Mouse (Mus musculus): ENCODE data around the gene Vgll4. TPM values are rescaled to one million over a fixed set of nuclear protein-coding genes. Genes with fewer than 3 reads are reported as not detected.

Gene Vgll4
- polyA plus RNA-seq, 1 experiment from 2014 or later: 76.8 TPM

DNA sequence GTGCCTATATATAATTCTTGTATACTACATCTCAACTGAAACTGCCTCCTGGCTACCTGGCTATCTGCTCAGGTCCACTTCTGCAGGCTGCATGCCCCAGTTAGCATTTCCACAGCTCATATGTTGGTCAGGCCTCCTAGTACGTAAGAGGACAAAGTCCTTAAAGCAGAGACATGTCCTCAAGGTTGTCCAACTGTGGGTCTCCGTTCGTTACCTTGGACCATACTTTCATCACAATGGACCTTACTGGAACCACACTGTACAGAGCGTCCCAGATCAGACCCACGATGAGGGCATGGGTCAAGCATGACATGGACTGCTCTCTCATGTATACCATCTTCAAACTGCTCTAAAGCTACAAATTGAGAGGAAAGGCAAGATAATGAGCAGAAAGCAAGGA, 16.2 kb downstream of the Vgll4 start:
- no peaks in the 10 kb centered on the region for H3K9me3 ChIP-seq
- H3K36me3 ChIP-seq: no peaks in the 10 kb centered on the region
- H3K4me3 ChIP-seq: no peak overlapping the region
- H3K4me1 ChIP-seq: no peaks in the 10 kb centered on the region
- H3K27me3 ChIP-seq (ENCODE audit: insufficient read depth, poor library complexity, severe bottlenecking): peaks cover 6% of the 10 kb centered on the region
- no peak for DNase-seq (ENCODE audit: low spot score)
- 89% methylated on average over 5 of the region's 5 CpGs for WGBS
- H3K27ac ChIP-seq: no peak overlapping the region

- no peak for DNase-seq (ENCODE audit: low spot score)
- Histone ChIP-seq H3K4me1 (no peaks in the 10 kb centered on the region), H3K4me3 (no peak overlapping the region), H3K27ac (no peak overlapping the region), H3K27me3 (ENCODE audit: insufficient read depth, poor library complexity, severe bottlenecking) (peaks cover 1% of the 10 kb centered on the region; the same call in 1 of the 2 replicates), H3K9me3 (no peaks in the 10 kb centered on the region), H3K36me3 (no peaks in the 10 kb centered on the region)
- 78% methylated on average over 5 of the region's 5 CpGs for WGBS
Measured at GRCm38 (mm10) chr6:114952356-114952755, 17.4 kb downstream of the Vgll4 start.

GRCm38 (mm10) chr6:114944456-114945438, 25.0 kb downstream of the Vgll4 start:
- Histone ChIP-seq H3K4me3 (no peak overlapping the region), H3K4me1 (no peaks in the 10 kb centered on the region), H3K36me3 (no peaks in the 10 kb centered on the region), H3K9me3 (no peaks in the 10 kb centered on the region), H3K27me3 (ENCODE audit: insufficient read depth, poor library complexity, severe bottlenecking) (no peaks in the 10 kb centered on the region), H3K27ac (no peak overlapping the region)
- 82% methylated on average over 14 of the region's 14 CpGs for WGBS
- no peak for DNase-seq (ENCODE audit: low spot score)

DNA sequence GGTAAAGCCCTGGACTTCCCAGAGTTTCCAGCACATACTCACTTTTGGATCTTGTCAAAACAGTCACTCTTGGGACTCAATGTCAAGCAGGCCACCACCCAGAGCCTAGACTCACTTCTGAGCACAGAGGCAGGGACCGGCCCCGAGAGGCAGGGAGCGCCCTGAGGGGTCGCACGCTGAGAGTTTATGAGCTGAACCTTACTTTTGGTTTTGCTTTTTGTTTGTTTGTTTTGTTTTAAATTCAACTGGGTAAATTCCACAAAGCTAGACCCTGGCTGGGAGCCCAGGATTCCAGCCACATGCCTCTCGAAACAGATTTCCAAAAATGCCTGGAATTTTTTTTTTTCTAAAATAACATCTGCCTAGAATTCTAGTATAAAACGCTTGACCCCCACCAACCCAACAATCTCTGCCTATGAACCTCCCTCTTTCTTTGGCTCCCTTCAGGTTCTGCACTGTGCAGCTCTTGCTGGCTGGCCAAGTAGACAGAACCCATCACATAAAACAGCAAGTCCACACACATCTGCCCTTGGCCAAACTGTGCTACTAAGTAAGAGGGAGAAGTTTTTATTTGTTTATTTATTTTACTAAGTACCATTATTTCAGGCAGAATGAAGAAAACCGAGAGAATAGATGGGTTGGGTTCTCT, 28.5 kb downstream of the Vgll4 start:
- no peak overlapping the region for H3K4me3 ChIP-seq
- 65% methylated on average over 8 of the region's 8 CpGs for WGBS
- no peak for DNase-seq (ENCODE audit: low spot score)
- no peaks in the 10 kb centered on the region for H3K4me1 ChIP-seq
- no peaks in the 10 kb centered on the region for H3K27me3 ChIP-seq (ENCODE audit: insufficient read depth, poor library complexity, severe bottlenecking)
- no peaks in the 10 kb centered on the region for H3K9me3 ChIP-seq
- no peak overlapping the region for H3K27ac ChIP-seq
- no peaks in the 10 kb centered on the region for H3K36me3 ChIP-seq

GRCm38 (mm10) chr6:114939666-114940065, 30.1 kb downstream of the Vgll4 start:
- H3K27me3 ChIP-seq (ENCODE audit: insufficient read depth, poor library complexity, severe bottlenecking): no peaks in the 10 kb centered on the region
- 84% methylated on average over 2 of the region's 2 CpGs for WGBS
- H3K36me3 ChIP-seq: no peaks in the 10 kb centered on the region
- no peak overlapping the region for H3K4me3 ChIP-seq
- H3K9me3 ChIP-seq: no peaks in the 10 kb centered on the region
- H3K27ac ChIP-seq: no peak overlapping the region
- no peaks in the 10 kb centered on the region for H3K4me1 ChIP-seq
- no peak for DNase-seq (ENCODE audit: low spot score)

- Histone ChIP-seq H3K36me3 (no peaks in the 10 kb centered on the region), H3K27me3 (ENCODE audit: insufficient read depth, poor library complexity, severe bottlenecking) (0 out of 2 replicates have a peak, but pooled peaks cover 3% of the 10 kb centered on the region), H3K27ac (no peak overlapping the region), H3K4me3 (no peak overlapping the region), H3K9me3 (no peaks in the 10 kb centered on the region), H3K4me1 (0 out of 2 replicates have a peak, but pooled peaks cover 3% of the 10 kb centered on the region)
- no peak for DNase-seq (ENCODE audit: low spot score)
- WGBS: 66% methylated on average over 5 of the region's 5 CpGs
Measured at GRCm38 (mm10) chr6:114936941-114937313, 32.9 kb downstream of the Vgll4 start.

GRCm38 (mm10) chr6:114936297-114936940, 33.4 kb downstream of the Vgll4 start:
- 79% methylated on average over 19 of the region's 19 CpGs for WGBS
- DNase-seq (ENCODE audit: low spot score): no peak
- H3K27me3 ChIP-seq (ENCODE audit: insufficient read depth, poor library complexity, severe bottlenecking): 0 out of 2 replicates have a peak, but pooled peaks cover 3% of the 10 kb centered on the region
- peaks cover 7% of the 10 kb centered on the region; the same call in 1 of the 2 replicates for H3K4me1 ChIP-seq
- no peaks in the 10 kb centered on the region for H3K36me3 ChIP-seq
- no peak overlapping the region for H3K27ac ChIP-seq
- H3K9me3 ChIP-seq: no peaks in the 10 kb centered on the region
- H3K4me3 ChIP-seq: no peak overlapping the region

GRCm38 (mm10) chr6:114935362-114935761, 34.4 kb downstream of the Vgll4 start:
- Histone ChIP-seq H3K4me3 (no peak overlapping the region), H3K9me3 (no peaks in the 10 kb centered on the region), H3K27ac (no peak overlapping the region), H3K27me3 (ENCODE audit: insufficient read depth, poor library complexity, severe bottlenecking) (0 out of 2 replicates have a peak, but pooled peaks cover 3% of the 10 kb centered on the region), H3K4me1 (peaks cover 18% of the 10 kb centered on the region; the same call in 1 of the 2 replicates), H3K36me3 (no peaks in the 10 kb centered on the region)
- DNase-seq (ENCODE audit: low spot score): no peak
- WGBS: 88% methylated on average over 3 of the region's 3 CpGs

- no peak for DNase-seq (ENCODE audit: low spot score)
- 81% methylated on average over 11 of the region's 11 CpGs for WGBS
- no peak overlapping the region for H3K4me3 ChIP-seq
- H3K27ac ChIP-seq: no peak overlapping the region
- no peaks in the 10 kb centered on the region for H3K9me3 ChIP-seq
- H3K36me3 ChIP-seq: no peaks in the 10 kb centered on the region
- peaks cover 26% of the 10 kb centered on the region; the same call in 1 of the 2 replicates for H3K4me1 ChIP-seq
- H3K27me3 ChIP-seq (ENCODE audit: insufficient read depth, poor library complexity, severe bottlenecking): 0 out of 2 replicates have a peak, but pooled peaks cover 3% of the 10 kb centered on the region
Measured at GRCm38 (mm10) chr6:114934045-114934444, 35.7 kb downstream of the Vgll4 start.

- H3K9me3 ChIP-seq: no peaks in the 10 kb centered on the region
- H3K27ac ChIP-seq: no peak overlapping the region
- no peak overlapping the region for H3K4me3 ChIP-seq
- WGBS: 83% methylated on average over 3 of the region's 3 CpGs
- no peaks in the 10 kb centered on the region for H3K36me3 ChIP-seq
- peaks cover 32% of the 10 kb centered on the region; the same call in 1 of the 2 replicates for H3K4me1 ChIP-seq
- no peak for DNase-seq (ENCODE audit: low spot score)
- H3K27me3 ChIP-seq (ENCODE audit: insufficient read depth, poor library complexity, severe bottlenecking): 0 out of 2 replicates have a peak, but pooled peaks cover 3% of the 10 kb centered on the region
Measured at GRCm38 (mm10) chr6:114932991-114933392, 36.8 kb downstream of the Vgll4 start.

GRCm38 (mm10) chr6:114932116-114932500, 37.7 kb downstream of the Vgll4 start:
- H3K27ac ChIP-seq: no peak overlapping the region
- H3K4me1 ChIP-seq: peaks cover 32% of the 10 kb centered on the region; the same call in 1 of the 2 replicates
- 81% methylated on average over 5 of the region's 5 CpGs for WGBS
- H3K36me3 ChIP-seq: no peaks in the 10 kb centered on the region
- H3K9me3 ChIP-seq: 0 out of 2 replicates have a peak, but pooled peaks cover under 1% of the 10 kb centered on the region
- no peak for DNase-seq (ENCODE audit: low spot score)
- H3K27me3 ChIP-seq (ENCODE audit: insufficient read depth, poor library complexity, severe bottlenecking): 0 out of 2 replicates have a peak, but pooled peaks cover 3% of the 10 kb centered on the region
- no peak overlapping the region for H3K4me3 ChIP-seq

DNA sequence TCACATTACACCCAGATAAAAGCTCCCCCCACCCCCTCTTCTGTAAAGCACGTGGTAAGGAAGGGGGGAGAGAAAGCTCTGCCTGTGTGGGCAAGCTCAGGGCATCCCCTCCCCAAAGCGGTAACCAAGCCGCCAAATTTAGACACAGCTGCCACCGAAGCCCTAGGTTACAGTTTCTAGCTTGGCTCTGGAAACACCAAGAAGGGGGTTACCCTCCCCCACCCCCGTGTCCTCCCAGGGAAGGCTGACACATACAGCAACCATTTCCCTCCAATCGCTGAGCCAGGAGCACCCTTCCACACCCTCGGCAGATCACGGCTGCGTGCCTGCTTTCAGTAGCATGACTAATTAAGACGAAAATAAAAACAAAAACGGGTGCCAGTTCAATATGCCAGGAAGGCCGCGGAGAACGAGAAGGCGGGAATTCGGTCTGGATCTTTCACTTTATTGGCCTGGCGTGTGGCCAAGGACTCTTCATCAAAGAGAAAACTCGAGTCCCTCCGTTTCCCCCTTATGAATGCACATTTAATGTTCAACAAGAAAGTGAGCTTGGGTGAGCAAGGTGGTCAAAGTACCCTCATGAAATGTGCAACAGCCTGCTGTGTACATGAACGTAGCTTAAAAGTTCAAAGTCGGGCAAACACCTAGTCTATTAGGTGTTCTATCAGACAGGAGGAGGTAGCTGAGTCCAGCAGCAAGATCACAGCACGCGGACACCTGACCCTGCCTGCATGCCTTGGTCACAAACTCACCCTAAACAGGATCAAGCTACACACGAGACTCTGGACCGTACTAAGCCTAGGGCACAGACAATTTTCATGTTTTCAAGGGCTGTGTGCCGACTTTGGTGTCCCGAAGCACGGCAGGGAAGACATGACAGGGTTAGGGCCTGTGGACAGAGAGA, 38.3 kb downstream of the Vgll4 start:
- Histone ChIP-seq H3K4me1 (peaks cover 32% of the 10 kb centered on the region; the same call in 1 of the 2 replicates), H3K27me3 (ENCODE audit: insufficient read depth, poor library complexity, severe bottlenecking) (0 out of 2 replicates have a peak, but pooled peaks cover 3% of the 10 kb centered on the region), H3K36me3 (no peaks in the 10 kb centered on the region), H3K4me3 (no peak overlapping the region), H3K9me3 (0 out of 2 replicates have a peak, but pooled peaks cover 2% of the 10 kb centered on the region), H3K27ac (no peak overlapping the region)
- no peak for DNase-seq (ENCODE audit: low spot score)
- WGBS: 76% methylated on average over 28 of the region's 28 CpGs
